Mouse (Mus musculus): ENCODE measurements around the gene Krtap4-8. TPM values are rescaled to one million over a fixed set of nuclear protein-coding genes. Genes with fewer than 3 reads are reported as not detected.
"Not testable (repeated sequence)": the region's sequence is repeated elsewhere in the genome, so short reads cannot be mapped to it uniquely, and the experiment has no call there.

The Krtap4-8 gene
- not detected for total RNA-seq (2021)
- long read RNA-seq, experiment 1: 0 reads
- long read RNA-seq, experiment 2: 0 reads

- intact Hi-C loops (cut with DNase I; ENCODE audit: low total_unique reads): no loop called here
- no peak for DNase-seq
These were observed at the start of gene Krtap4-8 for GRCm38 (mm10) chr11:99780604-99781003. Gene Krtap4-8, minus strand, starts transcription at chr11:99780704.

GRCm38 (mm10) chr11:99815566-99815965, 35.1 kb upstream of the Krtap4-8 start, which contains the start of gene Gm11564:
Gene Gm11564, minus strand, starts transcription at chr11:99815666.
- DNase-seq; intact Hi-C loops (cut with DNase I; ENCODE audit: low total_unique reads): not testable (repeated sequence)

GRCm38 (mm10) chr11:99809792-99810191, 29.3 kb upstream of the Krtap4-8 start, which contains the start of gene Krtap4-13:
Gene Krtap4-13, minus strand, starts transcription at chr11:99809892.
- DNase-seq; intact Hi-C loops (cut with DNase I; ENCODE audit: low total_unique reads): not testable (repeated sequence)

- DNase-seq; intact Hi-C loops (cut with DNase I; ENCODE audit: low total_unique reads): not testable (repeated sequence)
These were observed 23.8 kb upstream of the Krtap4-8 start, which contains the start of gene Gm11554 for GRCm38 (mm10) chr11:99804346-99804745. Gene Gm11554, minus strand, starts transcription at chr11:99804446.

- DNase-seq: not testable (repeated sequence)
These were observed 18.3 kb upstream of the Krtap4-8 start, which contains the start of gene Gm11569 for GRCm38 (mm10) chr11:99798832-99799231. Gene Gm11569, minus strand, starts transcription at chr11:99798932.

GRCm38 (mm10) chr11:99793367-99793766, 12.9 kb upstream of the Krtap4-8 start, which contains the start of gene Gm11596:
Gene Gm11596, minus strand, starts transcription at chr11:99793467.
- intact Hi-C loops (cut with DNase I; ENCODE audit: low total_unique reads): no loop called here
- no peak for DNase-seq

More at GRCm38 (mm10) chr11:99798832-99799231, 18.3 kb upstream of the Krtap4-8 start, which contains the start of gene Gm11569:
- intact Hi-C loops (cut with DNase I; ENCODE audit: low total_unique reads): not testable (repeated sequence)

GRCm38 (mm10) chr11:99784900-99785299, 4.4 kb upstream of the Krtap4-8 start, which contains the start of gene Krtap4-9:
Gene Krtap4-9, plus strand, starts transcription at chr11:99785200.
- intact Hi-C loops (cut with DNase I; ENCODE audit: low total_unique reads); DNase-seq: not testable (repeated sequence)

- DNase-seq: no peak
- intact Hi-C loops (cut with DNase I; ENCODE audit: low total_unique reads): no loop called here
These were observed 2.1 kb downstream of the Krtap4-8 start for GRCm38 (mm10) chr11:99778401-99778800.

- DNase-seq; intact Hi-C loops (cut with DNase I; ENCODE audit: low total_unique reads): not testable (repeated sequence)
These were observed 7.7 kb downstream of the Krtap4-8 start, which contains the start of gene Gm11595 for GRCm38 (mm10) chr11:99772813-99773212. Gene Gm11595, minus strand, starts transcription at chr11:99772913.

GRCm38 (mm10) chr11:99768410-99768809, 12.1 kb downstream of the Krtap4-8 start:
- intact Hi-C loops (cut with DNase I; ENCODE audit: low total_unique reads): no loop called here
- DNase-seq: no peak

- intact Hi-C loops (cut with DNase I; ENCODE audit: low total_unique reads): no loop called here
- no peak for DNase-seq
These were observed 21.6 kb downstream of the Krtap4-8 start for GRCm38 (mm10) chr11:99758877-99759276.

- intact Hi-C loops (cut with DNase I; ENCODE audit: low total_unique reads): no loop called here
- DNase-seq: no peak
These were observed 36.5 kb downstream of the Krtap4-8 start for GRCm38 (mm10) chr11:99743985-99744384.

- no peak for DNase-seq
- intact Hi-C loops (cut with DNase I; ENCODE audit: low total_unique reads): no loop called here
These were observed 46.3 kb downstream of the Krtap4-8 start, which contains the start of gene Gm14180 for GRCm38 (mm10) chr11:99734190-99734589. Gene Gm14180, minus strand, starts transcription at chr11:99734290.

Other genes starting within 250 kb of the Krtap4-8 start
- not detected for gene Krt40, start 237.5 kb downstream of the Krtap4-8 start, total RNA-seq (2021)
- gene Krtap3-3, start 229.8 kb downstream of the Krtap4-8 start, total RNA-seq (2021): not detected
- gene Krtap3-2, start 223.9 kb downstream of the Krtap4-8 start, total RNA-seq (2021): not detected
- gene Gm11939, start 221.2 kb downstream of the Krtap4-8 start, total RNA-seq (2021): not detected
- gene Krtap3-1, start 214.1 kb downstream of the Krtap4-8 start, total RNA-seq (2021): not detected
- not detected for gene Krtap1-5, start 199.7 kb downstream of the Krtap4-8 start, total RNA-seq (2021)
- gene Krtap1-4, start 197.1 kb downstream of the Krtap4-8 start, total RNA-seq (2021): not detected
- not detected for gene Krtap1-3, start 189.4 kb downstream of the Krtap4-8 start, total RNA-seq (2021)
- not detected for gene Krtap9-3, start 182.6 kb downstream of the Krtap4-8 start, total RNA-seq (2021)
- gene Gm11938, start 177.4 kb downstream of the Krtap4-8 start, total RNA-seq (2021): not detected
- not detected for gene Gm11937, start 170.5 kb downstream of the Krtap4-8 start, total RNA-seq (2021)
- not detected for gene Krtap2-4, start 165.9 kb downstream of the Krtap4-8 start, total RNA-seq (2021)
- not detected for gene Gm11562, start 160.3 kb downstream of the Krtap4-8 start, total RNA-seq (2021)
- gene Krtap4-1, start 152.5 kb downstream of the Krtap4-8 start, total RNA-seq (2021): not detected
- gene Krtap4-2, start 145.6 kb downstream of the Krtap4-8 start, total RNA-seq (2021): not detected
- gene Krtap4-7, start 136.6 kb downstream of the Krtap4-8 start, total RNA-seq (2021): not detected
- gene Gm11555, start 130.5 kb downstream of the Krtap4-8 start, total RNA-seq (2021): not detected
- gene Gm11563, start 121.7 kb downstream of the Krtap4-8 start, total RNA-seq (2021): not detected
- gene Krtap4-6, start 114.7 kb downstream of the Krtap4-8 start, total RNA-seq (2021): not detected
- not detected for gene Gm14190, start 90.0 kb downstream of the Krtap4-8 start, total RNA-seq (2021)
- not detected for gene Gm14180, start 46.4 kb downstream of the Krtap4-8 start, total RNA-seq (2021)
- gene Gm11595, start 7.8 kb downstream of the Krtap4-8 start, total RNA-seq (2021): not detected
- gene Krtap4-9, start 4.5 kb upstream of the Krtap4-8 start, total RNA-seq (2021): not detected
- not detected for gene Gm11596, start 12.8 kb upstream of the Krtap4-8 start, total RNA-seq (2021)
- not detected for gene Gm11569, start 18.2 kb upstream of the Krtap4-8 start, total RNA-seq (2021)
- gene Gm11554, start 23.7 kb upstream of the Krtap4-8 start, total RNA-seq (2021): not detected
- gene Krtap4-13, start 29.2 kb upstream of the Krtap4-8 start, total RNA-seq (2021): not detected
- gene Gm11564, start 35.0 kb upstream of the Krtap4-8 start, total RNA-seq (2021): not detected
- gene 2300003K06Rik, start 57.4 kb upstream of the Krtap4-8 start, total RNA-seq (2021): not detected
- gene Krtap4-16, start 70.9 kb upstream of the Krtap4-8 start, total RNA-seq (2021): not detected
- gene Gm11568, start 77.2 kb upstream of the Krtap4-8 start, total RNA-seq (2021): not detected
- gene Gm11559, start 83.8 kb upstream of the Krtap4-8 start, total RNA-seq (2021): not detected
- gene Krtap9-1, start 92.7 kb upstream of the Krtap4-8 start, total RNA-seq (2021): not detected
- not detected for gene Gm11567, start 98.5 kb upstream of the Krtap4-8 start, total RNA-seq (2021)
- gene Krtap31-1, start 127.2 kb upstream of the Krtap4-8 start, total RNA-seq (2021): not detected
- not detected for gene Gm11565, start 134.0 kb upstream of the Krtap4-8 start, total RNA-seq (2021)
- not detected for gene Krtap31-2, start 155.6 kb upstream of the Krtap4-8 start, total RNA-seq (2021)
- gene Krtap9-5, start 167.8 kb upstream of the Krtap4-8 start, total RNA-seq (2021): not detected
- gene Krtap29-1, start 198.3 kb upstream of the Krtap4-8 start, total RNA-seq (2021): not detected
- not detected for gene Krtap16-1, start 205.9 kb upstream of the Krtap4-8 start, total RNA-seq (2021)
- not detected for gene Krtap17-1, start 213.3 kb upstream of the Krtap4-8 start, total RNA-seq (2021)
- under 1 TPM in 1 of 2 experiments, not detected in 1; 0.16 TPM for gene Krt33a, start 235.5 kb upstream of the Krtap4-8 start, total RNA-seq (2021)
- gene Krt33b, start 249.2 kb upstream of the Krtap4-8 start, total RNA-seq (2021): under 1 TPM in 1 of 2 experiments, not detected in 1; 0.31 TPM